Mouse (Mus musculus) heart, postnatal 25 days (tissue): ENCODE data around the gene Slc6a16. TPM values are rescaled to one million over a fixed set of nuclear protein-coding genes. Genes with fewer than 3 reads are reported as not detected.
A peak's percentile ranks its signal among the peaks of the same experiment; 100 is the strongest.

ENCODE experiments used
- DNase-seq: peaks from one replicate; pipeline ENCODE4 v3.0.0; 2022; ENCODE audit warnings: low spot score
- intact Hi-C: fragments of 180-260 bp; cut with DNase I; formaldehyde crosslinking; loops from one replicate; pipeline ENCODE4 v1.15.1; 2025
- total RNA-seq, 2 experiments: library from RNA; stranded (reverse); gene quantifications; 2 replicates each; pipeline ENCODE4 v1.2.3; 2021

The Slc6a16 gene
- not detected for total RNA-seq

- intact Hi-C loops: no loop called here
- DNase-seq: no peak
Observed at GRCm38 (mm10) chr7:45240633-45241388, at the start of gene Slc6a16. Gene Slc6a16 (plus strand): TSS chr7:45241085.

- DNase-seq: no peak
- intact Hi-C loops: no loop called here
Observed at GRCm38 (mm10) chr7:45191161-45191560, 49.7 kb upstream of the Slc6a16 start.

- intact Hi-C loops: no loop called here
- DNase-seq: no peak
Observed at GRCm38 (mm10) chr7:45191803-45192363, 49.0 kb upstream of the Slc6a16 start.

- intact Hi-C loops: no loop called here
- DNase-seq: no peak
Observed at GRCm38 (mm10) chr7:45192585-45193310, 48.1 kb upstream of the Slc6a16 start.

- intact Hi-C loops: no loop called here
- no peak for DNase-seq
Observed at GRCm38 (mm10) chr7:45193406-45193805, 47.5 kb upstream of the Slc6a16 start.

GRCm38 (mm10) chr7:45193871-45194785 lies 46.8 kb upstream of the Slc6a16 start:
- intact Hi-C loops: no loop called here
- DNase-seq: no peak

GRCm38 (mm10) chr7:45195341-45196175 lies 45.3 kb upstream of the Slc6a16 start:
- DNase-seq: no peak
- intact Hi-C loops: loop anchor here (2.0 kb wide), 1 partner anchor 117 kb away; no protein-coding TSS in a partner anchor

- intact Hi-C loops: loop anchor here (2.0 kb wide), 1 partner anchor 117 kb away; no protein-coding TSS in a partner anchor
- no peak for DNase-seq
Observed at GRCm38 (mm10) chr7:45196176-45196535, 44.7 kb upstream of the Slc6a16 start.

- no peak for DNase-seq
- intact Hi-C loops: loop anchor here (2.0 kb wide), 1 partner anchor 118 kb away; no protein-coding TSS in a partner anchor
Observed at GRCm38 (mm10) chr7:45196994-45197393, 43.9 kb upstream of the Slc6a16 start.

- DNase-seq: peak; percentile 45
- intact Hi-C loops: loop anchor here (1.0 kb wide), 1 partner anchor 36 kb away; no protein-coding TSS in a partner anchor
Observed at GRCm38 (mm10) chr7:45198435-45198834, 42.5 kb upstream of the Slc6a16 start.

GRCm38 (mm10) chr7:45198961-45199360 lies 41.9 kb upstream of the Slc6a16 start:
- DNase-seq: no peak
- intact Hi-C loops: loop anchor here (1.0 kb wide), 1 partner anchor 37 kb away; no protein-coding TSS in a partner anchor

GRCm38 (mm10) chr7:45202654-45203053 lies 38.2 kb upstream of the Slc6a16 start:
- DNase-seq: no peak
- intact Hi-C loops: no loop called here

GRCm38 (mm10) chr7:45204380-45205143 lies 36.3 kb upstream of the Slc6a16 start, which contains the start of gene Ccdc155:
Gene Ccdc155 (minus strand): TSS chr7:45204892.
- intact Hi-C loops: no loop called here
- peak; percentile 78 for DNase-seq

GRCm38 (mm10) chr7:45208260-45208659 lies 32.6 kb upstream of the Slc6a16 start:
- intact Hi-C loops: no loop called here

GRCm38 (mm10) chr7:45211070-45211469 lies 29.8 kb upstream of the Slc6a16 start:
- DNase-seq: no peak
- intact Hi-C loops: no loop called here

More at GRCm38 (mm10) chr7:45208260-45208659, 32.6 kb upstream of the Slc6a16 start:
- no peak for DNase-seq

- intact Hi-C loops: no loop called here
- no peak for DNase-seq
Observed at GRCm38 (mm10) chr7:45211851-45212251, 29.0 kb upstream of the Slc6a16 start, which contains the start of gene Dkkl1. Gene Dkkl1 (minus strand): TSS chr7:45212147.

GRCm38 (mm10) chr7:45212356-45212755 lies 28.5 kb upstream of the Slc6a16 start:
- intact Hi-C loops: no loop called here

GRCm38 (mm10) chr7:45213708-45214107 lies 27.2 kb upstream of the Slc6a16 start:
- intact Hi-C loops: no loop called here
- DNase-seq: no peak

More at GRCm38 (mm10) chr7:45212356-45212755, 28.5 kb upstream of the Slc6a16 start:
- DNase-seq: no peak
